Mouse (Mus musculus) ES-Bruce4 (cell line): ENCODE measurements around the gene Cbln4.

Experiments
- CTCF ChIP-seq: IDR thresholded peaks from one replicate; pipeline ENCODE4 v1.8.1; 2011; ENCODE audit warnings: low read depth, low read length
- POLR2A ChIP-seq: IDR thresholded peaks from one replicate; pipeline ENCODE4 v1.8.1; 2011; ENCODE audit warnings: low read length; ENCODE audit not compliant: insufficient read depth

GRCm38 (mm10) chr2:171994240-171994639, 49.0 kb downstream of the Cbln4 start:
- TF ChIP-seq POLR2A: no peak
- TF ChIP-seq CTCF: no peak
